Mouse (Mus musculus) adrenal gland, postnatal 10 days (tissue): ENCODE results near the gene Eno1. TPM values are rescaled to one million over a fixed set of nuclear protein-coding genes. Genes with fewer than 3 reads are reported as not detected.
"Not testable (repeated sequence)": the region's sequence is repeated elsewhere in the genome, so short reads cannot be mapped to it uniquely, and the experiment has no call there.

Experiments used
- DNase-seq: peaks from one replicate; pipeline ENCODE4 v3.0.0; 2021; ENCODE audit warnings: mixed read lengths
- total RNA-seq, 2 experiments: library from RNA; stranded (reverse); gene quantifications; 2 replicates each; pipeline ENCODE4 v1.2.3; 2021

Gene Eno1
- total RNA-seq, 2 experiments from 2014 or later: 442 to 474 TPM

DNA sequence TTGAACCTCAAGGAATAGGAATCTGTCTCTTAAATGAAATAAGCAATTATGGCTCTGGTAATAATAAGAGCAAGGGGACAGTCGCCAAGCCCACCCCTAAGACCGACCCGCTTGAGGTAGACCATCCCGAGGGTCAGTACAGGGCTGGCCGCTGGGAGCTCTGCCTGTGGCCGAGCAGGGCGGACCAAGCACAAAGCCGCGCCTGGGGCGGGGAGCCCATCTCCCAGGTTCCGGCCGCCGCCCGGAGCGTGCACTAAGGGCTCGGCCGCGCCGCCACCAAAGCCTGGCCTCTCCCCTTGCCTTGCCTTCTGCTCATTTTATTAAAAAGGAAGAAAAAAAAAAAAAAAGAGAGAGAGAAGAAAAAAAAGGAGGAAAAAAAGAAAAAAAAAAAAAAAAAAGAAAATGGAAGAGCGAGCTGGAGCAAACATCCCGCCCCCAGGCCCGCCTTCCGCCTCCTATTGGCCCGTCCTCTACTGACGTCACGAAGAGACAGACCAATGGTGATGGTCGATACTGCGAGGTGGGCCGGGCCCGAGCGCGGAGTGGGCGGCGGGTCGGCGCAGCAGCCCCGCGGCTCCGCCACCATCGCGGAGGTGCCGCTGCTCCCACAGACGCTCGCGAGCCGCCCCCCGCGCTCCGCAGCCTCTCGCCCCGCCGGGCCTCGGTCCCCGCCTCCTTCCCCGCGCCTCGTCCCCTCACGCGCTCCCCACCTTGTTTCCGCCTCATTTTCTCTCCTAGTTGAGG, 44.7 kb downstream of the Eno1 start, which contains the start of gene Rere:
TSS of gene Rere (plus strand) at position 629 of the 744 bp plus-strand sequence.
- DNase-seq: peak; percentile 99

DNA sequence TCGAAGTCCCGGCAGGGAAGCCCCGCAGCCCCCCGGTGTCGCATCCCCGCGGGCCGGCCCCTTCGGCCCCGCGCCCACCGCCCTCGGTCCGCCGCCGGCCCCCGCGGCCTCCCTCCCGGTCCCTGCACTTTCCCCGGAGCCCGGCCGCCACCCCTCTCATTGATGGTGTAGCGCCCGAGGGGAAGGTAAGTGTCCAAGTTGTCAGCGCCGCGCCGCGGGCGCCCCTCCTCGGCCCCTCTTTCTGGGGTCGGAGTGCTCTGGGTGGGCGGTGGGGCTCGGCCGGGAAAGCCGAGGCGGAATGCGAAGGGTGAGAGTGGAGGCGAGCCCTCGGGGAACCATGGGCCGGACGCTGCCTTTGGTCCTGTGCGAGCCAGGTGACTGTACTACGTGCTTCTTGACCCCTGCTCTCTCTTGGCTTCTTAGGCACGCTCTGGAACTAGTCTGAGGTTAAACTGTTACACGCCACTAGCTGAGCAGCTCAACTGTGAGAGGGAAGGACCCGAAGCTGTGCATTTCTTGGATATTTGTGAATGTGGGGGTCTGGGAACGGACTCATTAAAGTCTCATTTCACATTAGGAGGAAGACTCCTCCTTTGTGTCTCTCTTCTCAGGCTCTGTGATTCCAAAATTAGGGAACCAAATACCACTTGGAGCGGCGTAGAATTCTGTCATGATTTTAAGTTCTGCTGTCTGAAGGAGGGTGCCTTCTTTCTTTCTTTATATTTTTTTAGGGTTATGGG, 45.5 kb downstream of the Eno1 start:
- DNase-seq: peak; percentile 74

DNA sequence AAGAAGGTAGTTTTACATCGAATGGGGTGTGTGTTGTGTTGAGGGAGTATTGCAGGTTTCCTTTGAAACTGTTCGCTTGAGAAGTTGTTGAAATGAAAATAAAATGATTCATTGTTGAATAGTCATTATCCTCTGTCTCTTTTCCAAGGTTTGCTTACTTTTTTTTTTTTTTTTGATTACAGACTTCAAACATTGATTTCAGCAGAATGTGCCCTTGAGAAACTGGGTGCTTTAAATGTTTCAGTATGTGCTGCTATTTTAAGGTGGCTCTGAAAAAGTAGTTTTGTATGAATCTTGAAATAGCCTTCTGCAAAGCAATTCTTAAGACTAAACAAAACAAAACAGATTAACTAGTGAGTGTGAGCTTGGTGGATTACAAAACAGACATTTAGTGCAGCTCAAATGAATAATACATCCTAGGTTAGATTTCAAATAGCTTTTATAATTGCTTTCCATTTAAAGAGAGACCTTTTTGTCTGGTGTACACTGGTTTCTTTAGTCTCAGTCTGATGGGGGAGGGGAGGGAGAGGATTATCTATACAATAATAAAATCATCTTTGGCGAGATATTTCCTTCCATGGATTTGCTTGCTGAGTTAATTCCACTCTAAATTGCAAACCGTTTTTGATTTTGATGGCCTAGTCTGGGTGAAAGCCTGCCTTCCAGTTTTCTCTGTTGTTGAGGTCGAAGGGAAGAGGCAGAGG, 46.3 kb downstream of the Eno1 start:
- no peak for DNase-seq

- no peak for DNase-seq
Measured at GRCm38 (mm10) chr4:150283335-150283638, 46.8 kb downstream of the Eno1 start.

- peak; percentile 30 for DNase-seq
Measured at GRCm38 (mm10) chr4:150283993-150284392, 47.5 kb downstream of the Eno1 start.

DNA sequence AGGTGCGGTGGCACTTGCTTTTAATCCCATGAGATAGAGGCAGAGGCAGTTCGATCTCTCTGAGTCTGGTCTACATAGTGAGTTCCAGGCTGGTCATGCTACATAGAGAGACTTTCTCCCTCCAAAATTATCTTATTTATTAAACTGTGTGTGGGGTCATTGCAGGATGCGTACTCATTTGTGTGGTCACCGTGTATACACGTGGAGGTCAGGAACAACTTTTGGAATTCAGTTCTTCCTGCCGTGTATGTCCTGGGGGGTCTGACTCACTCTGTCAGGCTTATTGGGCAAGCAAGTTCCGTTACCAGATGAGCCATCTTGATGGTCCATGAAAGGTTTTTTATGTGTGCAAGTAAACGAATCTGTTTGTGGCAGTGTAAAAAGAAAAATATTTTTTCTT, 50.5 kb downstream of the Eno1 start:
- no peak for DNase-seq

DNA sequence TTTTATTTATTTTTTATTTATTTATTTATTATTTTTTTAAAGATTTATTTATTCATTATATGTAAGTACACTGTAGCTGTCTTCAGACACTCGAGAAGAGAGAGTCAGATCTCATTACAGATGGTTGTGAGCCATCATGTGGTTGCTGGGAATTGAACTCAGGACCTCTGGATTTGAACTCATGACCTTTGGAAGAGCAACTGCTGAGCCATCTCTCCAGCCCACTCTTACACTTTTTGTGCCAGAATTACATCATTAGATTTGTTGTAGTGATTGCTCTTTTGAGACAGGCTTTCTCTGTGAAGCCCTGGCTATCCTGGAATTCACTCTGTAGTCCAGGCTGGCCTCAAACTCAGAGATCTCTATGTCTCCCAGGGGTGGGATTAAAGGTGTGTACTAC, 50.9 kb downstream of the Eno1 start:
- DNase-seq: not testable (repeated sequence)

GRCm38 (mm10) chr4:150291900-150292299, 55.4 kb downstream of the Eno1 start:
- no peak for DNase-seq

DNA sequence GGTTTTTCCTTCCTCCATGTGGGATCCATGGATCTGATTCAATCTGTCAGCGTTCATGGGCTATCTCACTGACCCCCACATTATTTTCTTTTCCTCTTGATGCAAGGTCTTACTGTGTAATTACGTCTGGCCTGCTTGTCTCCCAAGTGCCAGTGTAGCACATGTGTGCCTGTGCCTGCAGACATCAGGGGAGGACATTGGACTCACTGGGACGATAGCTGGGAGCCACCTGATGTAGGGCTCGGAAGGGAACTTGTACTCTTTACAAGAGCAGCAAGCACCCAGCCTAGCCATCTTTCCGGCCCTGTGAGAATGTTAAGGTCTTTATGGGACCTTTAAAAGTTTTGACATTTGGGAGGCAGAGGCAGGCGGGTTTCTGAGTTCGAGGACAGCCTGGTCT, 58.3 kb downstream of the Eno1 start:
- DNase-seq: no peak

DNA sequence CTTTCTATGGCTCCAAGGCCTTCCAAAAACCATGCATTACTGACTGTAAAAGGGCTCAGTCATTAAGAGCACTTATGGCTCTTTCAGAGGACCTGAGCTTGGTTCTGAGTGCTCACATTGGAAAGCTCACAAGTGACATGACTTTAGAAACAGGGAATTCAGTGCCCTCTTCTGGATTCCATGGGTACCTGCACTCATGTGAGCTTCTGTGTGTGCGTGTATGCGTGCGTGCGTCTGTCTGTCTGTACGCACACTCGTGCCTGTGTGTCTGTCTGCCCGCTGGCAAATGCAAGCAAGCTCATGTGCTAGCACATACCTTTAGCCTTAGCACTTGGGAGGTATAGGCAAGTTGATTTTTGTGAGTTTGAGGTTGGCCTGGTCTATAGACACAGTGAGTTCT, 59.4 kb downstream of the Eno1 start:
- DNase-seq: no peak

Other genes starting within 250 kb of the Eno1 start
- 100 to 1,000 TPM; 102 to 133 TPM for gene H6pd, start 227.7 kb upstream of the Eno1 start, total RNA-seq
- gene Gpr157, start 149.4 kb upstream of the Eno1 start, total RNA-seq: 1 to 10 TPM; 2.7 to 4.9 TPM
- under 1 TPM; 0.27 to 0.75 TPM for gene Slc2a5, start 117.4 kb upstream of the Eno1 start, total RNA-seq
- gene Slc2a7, start 87.7 kb upstream of the Eno1 start, total RNA-seq: not detected
- gene Car6, start 35.4 kb upstream of the Eno1 start, total RNA-seq: under 1 TPM; 0.27 to 0.54 TPM
- 100 to 1,000 TPM in 1 of 2 experiments, 10 to 100 TPM in 1; 85.3 to 118 TPM for gene Rere, start 44.9 kb downstream of the Eno1 start, total RNA-seq